Mouse (Mus musculus) bone marrow, adult 2 months (tissue): ENCODE data around the gene Hsd11b2. TPM values are rescaled to one million over a fixed set of nuclear protein-coding genes. Genes with fewer than 3 reads are reported as not detected.

ENCODE experiments used
- H3K27ac ChIP-seq: fragments of 200-500 bp; 2 replicates; pipeline ENCODE4 v1.5.1; 2012; ENCODE audit warnings: low read depth, mild to moderate bottlenecking, control low read depth, inconsistent platforms, low read length; ENCODE audit not compliant: control insufficient read depth, poor library complexity, insufficient read depth
- H3K4me1 ChIP-seq: fragments of 200-500 bp; 2 replicates; pipeline ENCODE4 v1.6.1; 2011; ENCODE audit warnings: low read length; ENCODE audit not compliant: control insufficient read depth, insufficient read depth
- H3K4me3 ChIP-seq: fragments of 200-500 bp; replicated peaks from 2 replicates; pipeline ENCODE3; 2011; ENCODE audit warnings: mild to moderate bottlenecking, low read depth, low read length, control low read depth; ENCODE audit not compliant: control insufficient read depth
- CTCF ChIP-seq: fragments of 200-500 bp; IDR thresholded peaks from 2 replicates; pipeline ENCODE4 v1.5.1; 2011; ENCODE audit warnings: low read length, control low read depth; ENCODE audit not compliant: control insufficient read depth, insufficient read depth
- POLR2A ChIP-seq: fragments of 200-500 bp; IDR thresholded peaks from 2 replicates; pipeline ENCODE4 v1.6.1; 2011; ENCODE audit warnings: low read depth, mild to moderate bottlenecking, control low read depth, low read length, borderline replicate concordance; ENCODE audit not compliant: control insufficient read depth
- WGBS: fragments of 180-500 bp; shearing (Covaris S2); methylation state at CpG from one replicate; pipeline ENCODE4 v1.1.7; 2018; 5-methylcytosine and 5-hydroxymethylcytosine counted together
- polyA plus RNA-seq: library from polyadenylated mRNA; stranded (reverse); fragments of >200 nt; gene quantifications from 2 replicates; pipeline ENCODE4 v1.2.4, GENCODE M21; 2011; ENCODE audit warnings: low replicate concordance; ENCODE audit not compliant: missing spikeins, insufficient read depth, insufficient read length

Hsd11b2 gene
- polyA plus RNA-seq, 1 experiment, result 0.82 TPM

GRCm38 (mm10) chr8:105537011-105537677 is 18.6 kb downstream of the Hsd11b2 start:
- Histone ChIP-seq H3K4me3 (no peak overlapping the region), H3K27ac (no peak overlapping the region), H3K4me1 (peaks cover 5% of the 10 kb centered on the region)
- WGBS, result 81% methylated on average over 6 of the region's 6 CpGs
- no peak for TF ChIP-seq POLR2A
- TF ChIP-seq CTCF, result no peak

- H3K4me1 ChIP-seq, result peaks cover 3% of the 10 kb centered on the region
- TF ChIP-seq POLR2A, result no peak
- H3K4me3 ChIP-seq, result no peak overlapping the region
- H3K27ac ChIP-seq, result no peak overlapping the region
- 90% methylated on average over 4 of the region's 4 CpGs for WGBS
These were observed 20.4 kb downstream of the Hsd11b2 start for GRCm38 (mm10) chr8:105538940-105539339.

- H3K27ac ChIP-seq, result peak overlapping the region; percentile 73; the same call in 1 of the 2 replicates
- peaks cover 7% of the 10 kb centered on the region for H3K4me1 ChIP-seq
- H3K4me3 ChIP-seq, result no peak overlapping the region
- 71% methylated on average over 3 of the region's 3 CpGs for WGBS
- TF ChIP-seq CTCF, result no peak
- TF ChIP-seq POLR2A, result no peak
These were observed 23.6 kb downstream of the Hsd11b2 start for GRCm38 (mm10) chr8:105542032-105542656.

- no peak overlapping the region for H3K4me3 ChIP-seq
These were observed 24.3 kb downstream of the Hsd11b2 start for GRCm38 (mm10) chr8:105542808-105543207.

GRCm38 (mm10) chr8:105543703-105544102 is 25.1 kb downstream of the Hsd11b2 start:
- Histone ChIP-seq H3K4me1 (peaks cover 7% of the 10 kb centered on the region), H3K4me3 (no peak overlapping the region), H3K27ac (peak overlapping the region; percentile 37; the same call in 1 of the 2 replicates)
- WGBS, result 10% methylated on average over 1 of the region's 1 CpGs
- no peak for TF ChIP-seq POLR2A
- TF ChIP-seq CTCF, result no peak

More at GRCm38 (mm10) chr8:105542808-105543207, 24.3 kb downstream of the Hsd11b2 start:
- WGBS, result 68% methylated on average over 2 of the region's 2 CpGs
- Histone ChIP-seq H3K4me1 (peaks cover 7% of the 10 kb centered on the region), H3K27ac (no peak overlapping the region)
- no peak for TF ChIP-seq CTCF
- no peak for TF ChIP-seq POLR2A

GRCm38 (mm10) chr8:105544544-105545205 is 26.1 kb downstream of the Hsd11b2 start:
- Histone ChIP-seq H3K4me3 (no peak overlapping the region), H3K27ac (peak overlapping the region; percentile 36; the same call in 1 of the 2 replicates), H3K4me1 (peaks cover 7% of the 10 kb centered on the region)
- 73% methylated on average over 7 of the region's 7 CpGs for WGBS
- TF ChIP-seq CTCF (no peak), POLR2A (no peak)

GRCm38 (mm10) chr8:105545249-105545648 is 26.7 kb downstream of the Hsd11b2 start:
- TF ChIP-seq CTCF, result no peak
- no peak for TF ChIP-seq POLR2A
- 71% methylated on average over 3 of the region's 3 CpGs for WGBS
- Histone ChIP-seq H3K27ac (peak overlapping the region; percentile 36; the same call in 1 of the 2 replicates), H3K4me1 (peaks cover 7% of the 10 kb centered on the region), H3K4me3 (no peak overlapping the region)
